Mouse (Mus musculus) left cerebral cortex, postnatal 10 days (tissue): ENCODE measurements at regions not wholly inside any gene's neighbourhood (a gene's known extent, or its start where the extent isn't known, plus 50 kb on each side); places are given as distances from the start of the nearest gene placed in this dataset.
"Not testable (repeated sequence)": the region's sequence is repeated elsewhere in the genome, so short reads cannot be mapped to it uniquely, and the experiment has no call there.

Source experiments
- DNase-seq, 2 experiments: peaks; one replicate each; pipeline ENCODE4 v3.0.0; 2021 to 2022; ENCODE audit warnings: low spot score in 2 of 2, mixed read lengths in 1 of 2; ENCODE audit errors: extremely low spot score in 1 of 2
- intact Hi-C: fragments of 180-260 bp; cut with DNase I; formaldehyde crosslinking; loops from one replicate; pipeline ENCODE4 v1.15.1; 2025

GRCm38 (mm10) chr13:12940911-12941310, 64.3 kb downstream of the Prl2c2 start:
- DNase-seq, intact Hi-C loops: not testable (repeated sequence)

- intact Hi-C loops, result not testable (repeated sequence)
Observed at GRCm38 (mm10) chr13:12935103-12935502, 70.1 kb downstream of the Prl2c2 start.

GRCm38 (mm10) chr13:12931907-12932617, 73.1 kb downstream of the Prl2c2 start:
- intact Hi-C loops, DNase-seq: not testable (repeated sequence)

More at GRCm38 (mm10) chr13:12935103-12935502, 70.1 kb downstream of the Prl2c2 start:
- not testable (repeated sequence) for DNase-seq

- intact Hi-C loops, result no loop called here
- DNase-seq, result no peak
Observed at GRCm38 (mm10) chr13:12930566-12930965, 74.6 kb downstream of the Prl2c2 start.

- intact Hi-C loops, result no loop called here
- no peak for DNase-seq
Observed at GRCm38 (mm10) chr13:12929806-12930205, 75.4 kb downstream of the Prl2c2 start.

- DNase-seq, result no peak
- intact Hi-C loops, result no loop called here
Observed at GRCm38 (mm10) chr13:12927587-12928345, 77.4 kb downstream of the Prl2c2 start.

GRCm38 (mm10) chr13:12925604-12926003, 79.6 kb downstream of the Prl2c2 start:
- no peak for DNase-seq
- intact Hi-C loops, result no loop called here

GRCm38 (mm10) chr13:12912902-12913301, 92.3 kb downstream of the Prl2c2 start:
- intact Hi-C loops, result loop anchor here (10.0 kb wide), 1 partner anchor 312 kb away; no protein-coding TSS in a partner anchor
- no peak for DNase-seq

- intact Hi-C loops, result no loop called here
Observed at GRCm38 (mm10) chr13:12906151-12906550, 99.0 kb downstream of the Prl2c2 start.

GRCm38 (mm10) chr13:12889631-12890030, 89.8 kb upstream of the Prl2c3 start:
- DNase-seq, intact Hi-C loops: not testable (repeated sequence)

More at GRCm38 (mm10) chr13:12906151-12906550, 99.0 kb downstream of the Prl2c2 start:
- DNase-seq, result no peak

- DNase-seq, intact Hi-C loops: not testable (repeated sequence)
Observed at GRCm38 (mm10) chr13:12879506-12879905, 79.6 kb upstream of the Prl2c3 start.

GRCm38 (mm10) chr13:12864946-12865345, 65.1 kb upstream of the Prl2c3 start:
- intact Hi-C loops, DNase-seq: not testable (repeated sequence)

GRCm38 (mm10) chr13:12864263-12864662, 64.4 kb upstream of the Prl2c3 start:
- intact Hi-C loops, result no loop called here
- DNase-seq, result no peak

- intact Hi-C loops, DNase-seq: not testable (repeated sequence)
Observed at GRCm38 (mm10) chr13:12863542-12863941, 63.7 kb upstream of the Prl2c3 start.

GRCm38 (mm10) chr13:12860954-12861353, 61.1 kb upstream of the Prl2c3 start:
- DNase-seq, intact Hi-C loops: not testable (repeated sequence)

- DNase-seq, result not testable (repeated sequence)
Observed at GRCm38 (mm10) chr13:12859930-12860329, 60.1 kb upstream of the Prl2c3 start.

More at GRCm38 (mm10) chr13:12859930-12860329, 60.1 kb upstream of the Prl2c3 start:
- intact Hi-C loops, result not testable (repeated sequence)
